Mouse (Mus musculus): ENCODE measurements around the gene Ift74. TPM values are rescaled to one million over a fixed set of nuclear protein-coding genes. Genes with fewer than 3 reads are reported as not detected.

Ift74 gene
- 1.8 and 1.9 TPM in 2 replicates for polyA plus RNA-seq (2012)

DNA sequence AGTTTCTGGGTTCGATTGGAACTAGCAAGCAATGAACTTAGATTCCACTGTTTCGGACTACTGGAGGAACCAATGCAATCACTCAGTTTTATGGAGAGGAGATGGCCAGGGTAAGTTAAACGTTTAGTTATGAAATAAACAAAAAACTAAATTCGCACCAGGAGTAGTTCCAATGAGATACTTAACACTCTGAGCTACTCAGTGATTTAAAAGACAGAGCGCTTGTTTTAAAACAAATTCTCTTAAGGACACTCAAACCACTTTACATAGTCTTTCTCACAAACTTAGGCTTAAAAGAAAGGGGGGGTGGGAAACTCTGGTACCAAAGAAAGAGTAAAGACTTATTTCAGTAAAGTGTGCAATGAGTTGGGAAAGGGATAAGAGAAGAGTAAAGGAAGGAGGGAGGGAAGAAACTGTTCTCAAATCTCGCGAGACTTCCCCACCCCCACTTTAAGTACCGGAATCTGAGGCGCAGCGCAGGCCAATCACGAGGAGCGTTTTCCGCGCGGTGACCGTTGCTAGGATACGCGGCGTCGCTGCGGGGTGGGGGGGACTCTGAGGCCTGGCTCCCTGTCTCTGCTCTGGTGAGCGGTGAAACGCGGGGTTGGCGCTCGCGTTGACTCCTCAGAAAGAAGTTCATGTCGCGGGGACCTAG, at the start of gene Ift74:
Gene Ift74 (plus strand): TSS at position 520 of the 655 bp plus-strand sequence.

DNA sequence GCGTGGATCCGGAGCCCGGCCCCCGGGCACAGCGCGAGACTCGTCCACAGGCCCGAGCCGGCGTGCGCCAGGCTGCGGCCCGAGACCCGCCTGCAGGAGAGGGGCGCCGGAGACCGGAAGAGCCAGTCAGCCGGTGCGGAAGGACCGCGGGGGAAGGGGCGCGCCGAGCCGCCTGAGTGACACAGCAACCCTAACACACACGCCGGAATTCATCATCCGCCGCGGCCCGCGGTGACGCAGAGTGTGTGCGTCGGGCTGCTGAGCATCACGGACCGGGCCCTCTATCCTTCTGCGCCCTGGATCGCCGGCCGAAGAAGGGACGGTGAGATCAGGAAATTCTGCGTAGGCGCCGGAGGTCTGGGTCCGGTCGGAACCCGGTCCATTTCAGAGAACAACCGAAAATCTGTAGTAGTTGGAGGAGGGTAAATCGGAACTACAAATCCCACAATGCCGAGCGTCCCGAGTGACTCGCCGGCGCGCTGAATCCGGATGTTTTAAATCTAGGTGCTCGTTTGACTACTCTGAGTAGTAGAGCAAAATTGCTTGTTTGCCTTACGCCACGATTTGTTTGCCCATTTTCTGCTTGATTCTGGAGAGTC, 11.2 kb upstream of the Ift74 start, which contains the start of gene Plaa:
Gene Plaa (minus strand): TSS at position 214 of the 599 bp plus-strand sequence.

DNA sequence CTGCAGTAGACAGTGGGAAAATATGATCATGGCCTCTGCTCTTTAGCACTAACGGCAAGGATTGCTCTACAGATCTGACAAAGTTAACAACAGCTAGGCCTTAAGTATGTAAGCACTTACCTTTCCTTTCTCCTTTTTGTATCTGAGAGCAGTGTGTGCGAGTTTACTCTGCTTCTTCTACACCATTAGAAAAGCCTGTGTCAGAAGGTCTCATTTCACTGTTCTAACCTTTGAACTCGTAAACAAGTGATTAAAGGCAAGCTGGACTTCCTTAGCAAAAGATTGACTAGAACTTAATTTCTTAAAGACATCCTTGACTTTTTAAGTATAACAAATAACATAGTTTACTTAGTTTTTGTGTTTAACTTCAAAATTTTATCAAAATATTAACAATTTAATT, 35.6 kb downstream of the Ift74 start, which contains the start of gene Lrrc19:
Gene Lrrc19 (minus strand): TSS at position 225 of the 400 bp plus-strand sequence.

DNA sequence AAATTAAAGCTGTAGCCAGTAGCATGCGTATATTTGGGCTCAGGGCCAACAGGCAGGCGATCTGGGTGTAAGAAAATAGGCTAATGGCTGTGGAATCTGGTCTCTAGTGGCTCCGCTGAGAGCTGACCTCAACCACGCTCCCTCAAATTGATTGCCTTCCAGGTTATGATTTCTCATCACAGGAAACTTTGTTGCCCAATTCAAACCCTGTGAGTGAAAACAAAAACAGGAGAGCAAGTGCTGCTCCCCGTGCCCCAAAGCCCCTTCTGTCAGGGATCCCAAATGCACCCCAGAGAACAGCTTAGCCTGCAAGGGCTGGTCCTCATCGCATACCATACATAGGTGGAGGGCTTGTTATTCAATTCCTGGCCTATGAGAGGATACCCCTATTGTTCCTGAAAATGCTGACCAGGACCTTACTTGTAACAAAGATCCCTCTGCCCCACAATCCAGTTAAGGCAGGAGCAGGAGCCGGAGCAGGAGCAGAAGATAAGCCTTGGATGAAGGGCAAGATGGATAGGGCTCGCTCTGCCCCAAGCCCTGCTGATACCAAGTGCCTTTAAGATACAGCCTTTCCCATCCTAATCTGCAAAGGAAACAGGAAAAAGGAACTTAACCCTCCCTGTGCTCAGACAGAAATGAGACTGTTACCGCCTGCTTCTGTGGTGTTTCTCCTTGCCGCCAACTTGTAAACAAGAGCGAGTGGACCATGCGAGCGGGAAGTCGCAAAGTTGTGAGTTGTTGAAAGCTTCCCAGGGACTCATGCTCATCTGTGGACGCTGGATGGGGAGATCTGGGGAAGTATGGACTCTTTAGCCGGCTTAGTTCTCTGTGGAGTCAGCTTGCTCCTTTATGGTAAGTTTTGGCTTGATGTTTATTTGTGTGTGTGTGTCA, 124.8 kb downstream of the Ift74 start, which contains the start of gene Tek:
Gene Tek (plus strand): TSS at position 452 of the 894 bp plus-strand sequence.

Other genes with a start within 250 kb of the Ift74 start
- not detected in 2 replicates for gene Gm10306, start 57.9 kb upstream of the Ift74 start, polyA plus RNA-seq (2012)
- gene Caap1, start 57.7 kb upstream of the Ift74 start, polyA plus RNA-seq (2012): 2.8 and 3.5 TPM in 2 replicates
- gene Plaa, start 11.2 kb upstream of the Ift74 start, polyA plus RNA-seq (2012): 40.9 and 54.4 TPM in 2 replicates
- not detected in 2 replicates for gene Lrrc19, start 35.7 kb downstream of the Ift74 start, polyA plus RNA-seq (2012)
- gene Tek, start 124.8 kb downstream of the Ift74 start, polyA plus RNA-seq (2012): 0.74 and 0.96 TPM in 2 replicates

Measured in megakaryocyte-erythroid progenitor cell, adult 5 weeks (primary cell).